Mouse (Mus musculus): ENCODE data around the gene Selenoo. TPM values are rescaled to one million over a fixed set of nuclear protein-coding genes. Genes with fewer than 3 reads are reported as not detected.

The Selenoo gene
- total RNA-seq, 2 experiments from 2014 or later = 21.1 to 21.3 TPM

DNA sequence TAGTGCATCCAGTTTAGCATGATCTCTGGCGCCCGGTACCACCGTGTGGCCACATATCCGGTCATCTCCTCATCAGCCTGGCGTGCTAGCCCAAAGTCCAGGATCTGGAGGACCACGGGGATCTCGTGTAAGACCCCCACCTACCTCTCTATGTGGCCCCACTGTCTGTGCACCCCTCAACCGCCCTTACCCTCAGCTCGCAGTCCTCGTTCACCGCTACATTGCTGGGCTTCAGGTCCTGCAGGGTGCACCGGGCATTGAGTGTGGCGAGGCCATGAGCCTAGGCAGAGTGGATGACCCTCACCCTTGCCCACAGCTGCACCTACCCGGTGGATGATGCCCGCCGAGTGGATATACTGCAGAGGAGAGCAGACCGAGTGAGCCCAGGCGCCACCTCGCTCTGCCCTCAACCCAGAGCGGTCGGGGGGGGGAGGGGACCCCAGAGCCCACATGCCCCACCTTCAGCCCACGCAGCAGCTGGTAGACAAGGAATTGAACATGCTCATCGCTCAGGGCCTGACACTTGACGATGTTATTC is 57.0 kb downstream of the Selenoo start:
- no peak for DNase-seq (ENCODE audit: extremely low spot score in 1 of 2, low spot score in 2 of 2)
- no peak for TF ChIP-seq CTCF (IDR thresholded peaks at IDR 0.05)
- Histone ChIP-seq H3K27ac (peak overlapping the region; percentile 74; the same call in 1 of the 2 replicates), H3K4me3 (peak overlapping the region; percentile 88; the same call in 1 of the 2 replicates)
- intact Hi-C loops (cut with DNase I) = loop anchor here (5.0 kb wide), 1 partner anchor 66 kb away; the partner anchor contains the start of gene Ppp6r2

DNA sequence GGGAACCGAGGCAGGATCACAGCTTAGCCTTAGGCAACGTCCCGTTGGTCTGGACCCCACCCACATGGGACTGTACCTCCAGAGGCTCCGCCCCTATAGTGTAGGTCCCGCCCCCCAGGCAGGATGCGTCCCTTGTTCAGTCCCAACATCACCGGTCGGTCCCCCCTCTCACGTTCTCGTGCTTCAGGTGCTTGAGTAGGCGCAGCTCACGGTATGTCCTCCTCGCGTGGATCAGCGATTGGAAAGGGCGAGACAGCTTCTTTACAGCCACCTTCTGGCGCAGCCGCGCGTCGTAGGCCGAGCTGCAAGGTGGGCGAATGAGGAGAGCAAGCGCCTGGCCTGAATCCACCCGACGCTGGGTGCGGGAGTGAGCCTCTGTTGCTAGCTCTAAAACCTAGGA is 57.7 kb downstream of the Selenoo start:
- intact Hi-C loops (cut with DNase I) = loop anchor here (5.0 kb wide), 1 partner anchor 66 kb away; the partner anchor contains the start of gene Ppp6r2
- Histone ChIP-seq H3K27ac (peak overlapping the region; percentile 74; the same call in 1 of the 2 replicates), H3K4me3 (peak overlapping the region; percentile 88)
- DNase-seq (ENCODE audit: extremely low spot score in 1 of 2, low spot score in 2 of 2) = peak; percentile 67 to 77
- no peak for TF ChIP-seq CTCF (IDR thresholded peaks at IDR 0.05)

DNA sequence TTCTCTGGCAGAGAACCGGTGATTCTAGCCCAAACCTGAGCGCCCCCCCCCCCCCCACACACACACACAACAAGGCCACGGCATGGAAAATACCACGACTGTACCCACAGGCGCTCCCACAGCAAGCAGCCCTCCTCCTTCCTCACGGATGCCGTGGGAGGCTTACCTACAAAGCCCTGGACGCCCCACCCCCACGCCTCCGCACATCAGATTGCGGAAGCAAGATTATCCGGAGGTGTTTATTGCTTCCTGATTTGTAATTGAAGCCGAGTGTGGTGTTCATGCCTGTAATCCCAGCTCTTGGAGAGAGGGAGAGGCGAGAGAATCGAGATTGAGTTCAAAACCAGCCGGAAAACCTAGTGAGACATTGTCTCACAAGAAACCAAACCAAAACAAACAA is 58.1 kb downstream of the Selenoo start:
- Histone ChIP-seq H3K4me3 (peak overlapping the region; percentile 88), H3K27ac (peak overlapping the region; percentile 74)
- peak; percentile 62 to 65 for DNase-seq (ENCODE audit: extremely low spot score in 1 of 2, low spot score in 2 of 2)
- intact Hi-C loops (cut with DNase I) = loop anchor here (1.0 to 5.0 kb wide), 2 partner anchors 49 to 65 kb away; partner anchors contain the start of genes Dennd6b and Ppp6r2
- no peak for TF ChIP-seq CTCF (IDR thresholded peaks at IDR 0.05)

DNA sequence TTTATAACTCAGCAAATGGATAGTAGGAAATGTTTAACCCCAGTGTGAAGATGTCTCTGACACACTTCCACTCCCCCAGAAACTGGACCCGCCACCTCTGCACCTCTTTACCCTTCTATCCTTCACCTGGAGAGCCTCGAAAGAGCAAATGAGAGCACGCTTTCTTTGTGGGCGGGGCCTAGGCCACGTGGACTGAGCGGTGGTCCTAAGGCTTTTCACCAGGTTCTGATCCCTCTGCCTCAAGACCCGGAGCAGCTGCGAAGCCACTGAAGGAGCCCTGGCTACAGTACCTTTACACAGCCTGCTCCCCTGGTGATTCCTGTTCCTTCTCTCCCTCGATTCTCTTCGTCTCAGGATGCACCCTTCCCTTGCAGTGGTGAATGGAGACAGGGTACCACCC is 58.6 kb downstream of the Selenoo start:
- H3K27ac ChIP-seq = peak overlapping the region; percentile 74
- intact Hi-C loops (cut with DNase I) = loop anchor here (1.0 to 5.0 kb wide), 2 partner anchors 49 to 65 kb away; partner anchors contain the start of genes Dennd6b and Ppp6r2

DNA sequence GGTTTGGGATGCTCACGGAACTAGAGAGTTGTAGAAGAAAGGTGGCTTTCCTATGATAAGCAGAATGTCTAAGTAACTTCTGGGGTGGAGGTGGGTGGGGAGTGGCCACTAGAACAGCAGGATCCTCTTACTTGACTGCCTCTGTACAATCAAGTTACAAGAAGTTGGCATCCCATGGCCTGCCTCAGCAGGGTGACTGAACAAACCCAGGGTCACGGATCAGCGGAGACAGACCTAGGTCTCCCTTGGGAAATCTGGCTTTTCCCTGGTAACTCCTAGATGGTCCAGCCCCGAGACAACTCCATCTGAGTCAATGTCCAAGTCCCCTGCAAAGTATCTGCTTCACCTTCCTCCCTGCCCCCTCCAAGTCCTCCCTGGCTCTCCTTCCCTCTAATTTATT is 59.0 kb downstream of the Selenoo start:
- TF ChIP-seq CTCF (IDR thresholded peaks at IDR 0.05) = no peak
- DNase-seq (ENCODE audit: extremely low spot score in 1 of 2, low spot score in 2 of 2) = no peak
- intact Hi-C loops (cut with DNase I) = loop anchor here (1.0 to 5.0 kb wide), 2 partner anchors 48 to 64 kb away; partner anchors contain the start of genes Dennd6b and Ppp6r2
- H3K27ac ChIP-seq = peak overlapping the region; percentile 92
- peak overlapping the region; percentile 88 for H3K4me3 ChIP-seq

More for the DNA sequence above, 58.6 kb downstream of the Selenoo start:
- no peak for TF ChIP-seq CTCF (IDR thresholded peaks at IDR 0.05)
- DNase-seq (ENCODE audit: extremely low spot score in 1 of 2, low spot score in 2 of 2) = no peak
- H3K4me3 ChIP-seq = peak overlapping the region; percentile 88

DNA sequence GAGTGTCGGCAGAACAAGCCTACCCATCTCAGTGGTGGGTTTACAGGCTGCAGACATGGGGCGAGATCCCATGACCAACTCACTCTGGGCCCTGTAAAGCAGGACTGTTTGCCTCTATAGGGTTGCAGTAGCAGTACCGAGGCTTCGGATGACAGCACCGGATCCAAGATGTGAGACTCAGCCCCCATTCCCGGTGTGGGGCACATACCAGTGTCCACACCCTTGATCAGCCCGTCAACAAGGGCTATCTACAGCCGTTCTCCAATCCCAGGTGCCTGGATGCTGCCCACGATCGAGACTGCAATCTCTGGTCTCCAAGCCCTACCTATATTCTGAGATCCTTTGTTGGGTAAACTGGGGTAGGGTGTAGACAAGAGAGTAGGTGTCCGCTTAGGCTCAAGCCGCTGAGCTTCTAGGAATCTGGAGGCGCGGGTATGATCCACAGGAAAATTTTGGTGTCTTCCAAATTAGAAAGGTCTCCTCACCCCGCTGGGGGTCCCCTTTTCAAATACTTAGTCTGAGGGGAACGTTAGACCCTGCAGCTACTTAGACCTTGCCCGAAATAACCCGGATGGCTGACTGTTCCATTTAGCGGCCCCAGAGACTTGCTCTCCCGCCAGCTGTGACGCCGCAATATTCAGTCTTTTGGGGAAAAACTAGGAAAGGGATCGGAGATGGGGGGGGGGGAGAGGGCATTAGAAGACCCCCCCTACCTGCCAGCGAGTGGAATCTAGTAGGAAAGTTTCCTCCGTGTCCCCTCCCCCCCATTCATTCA is 59.8 kb downstream of the Selenoo start:
- no peak for TF ChIP-seq CTCF (IDR thresholded peaks at IDR 0.05)
- intact Hi-C loops (cut with DNase I) = loop anchor here (5.0 kb wide), 1 partner anchor 64 kb away; the partner anchor contains the start of gene Ppp6r2
- Histone ChIP-seq H3K27ac (peak overlapping the region; percentile 92), H3K4me3 (peak overlapping the region; percentile 88)
- peak in 1 of 2 experiments; percentile 33 for DNase-seq (ENCODE audit: extremely low spot score in 1 of 2, low spot score in 2 of 2)

DNA sequence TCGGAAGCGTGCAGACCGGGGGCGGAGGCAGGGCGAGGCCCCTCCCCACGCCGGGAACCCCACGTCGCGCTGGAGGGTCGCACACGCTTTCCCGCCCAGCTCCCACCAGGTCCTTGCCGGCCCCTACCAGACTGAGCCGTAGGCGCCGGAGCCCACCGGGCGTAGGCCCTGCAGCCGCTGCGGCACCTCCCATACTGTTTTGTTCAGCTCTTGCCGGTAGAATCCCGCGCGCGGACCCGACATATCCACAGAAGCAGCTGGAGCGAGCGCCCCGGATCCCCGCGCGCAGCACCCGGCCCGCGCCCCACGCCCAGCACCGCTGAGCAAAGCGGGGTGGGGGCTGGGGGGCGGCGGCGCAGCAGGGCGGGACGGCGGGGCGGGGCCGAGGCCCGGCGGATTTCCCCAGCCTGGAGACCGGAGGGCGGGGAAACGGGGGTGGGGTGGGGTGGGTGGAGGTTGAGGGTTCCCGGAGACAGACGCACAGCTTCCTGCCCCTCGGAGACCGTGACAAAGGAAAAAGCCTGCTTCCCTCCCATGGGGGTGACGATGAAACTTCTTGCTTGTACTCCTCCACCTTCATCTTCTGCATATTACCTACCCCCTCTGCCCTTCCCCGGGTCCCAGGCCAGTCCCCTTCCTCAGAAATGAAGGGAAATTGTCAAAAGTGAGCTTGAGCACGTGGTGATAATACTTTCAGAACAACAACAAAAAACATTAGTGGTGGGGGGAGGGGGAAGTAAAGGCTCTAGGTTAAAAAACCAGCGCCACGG is 60.6 kb downstream of the Selenoo start, which contains the start of gene Mapk11:
Mapk11 (minus strand) TSS at position 358 of the 770 bp plus-strand sequence.
- no peak for TF ChIP-seq CTCF (IDR thresholded peaks at IDR 0.05)
- intact Hi-C loops (cut with DNase I) = loop anchor here (5.0 kb wide), 1 partner anchor 63 kb away; the partner anchor contains the start of gene Ppp6r2
- Histone ChIP-seq H3K4me3 (peak within 1 kb of the TSS; percentile 88), H3K27ac (peak within 1 kb of the TSS; percentile 92)
- peak; percentile 53 to 57 for DNase-seq (ENCODE audit: extremely low spot score in 1 of 2, low spot score in 2 of 2)

Other genes starting within 250 kb of the Selenoo start
- gene Pim3, start 226.9 kb upstream of the Selenoo start, total RNA-seq (2021) = 10 to 100 TPM; 46.8 to 50.0 TPM
- gene Ttll8, start 134.7 kb upstream of the Selenoo start, total RNA-seq (2021) = 1 to 10 TPM; 1.2 to 2.4 TPM
- 100 to 1,000 TPM; 107 TPM for gene Mlc1, start 110.1 kb upstream of the Selenoo start, total RNA-seq (2021)
- gene Mov10l1, start 106.2 kb upstream of the Selenoo start, total RNA-seq (2021) = not detected
- 100 to 1,000 TPM in 1 of 2 experiments, 10 to 100 TPM in 1; 99.1 to 121 TPM for gene Panx2, start 29.4 kb upstream of the Selenoo start, total RNA-seq (2021)
- gene Trabd, start 14.0 kb upstream of the Selenoo start, total RNA-seq (2021) = 10 to 100 TPM; 17.5 to 20.5 TPM
- 10 to 100 TPM; 34.7 to 35.3 TPM for gene Tubgcp6, start 34.0 kb downstream of the Selenoo start, total RNA-seq (2021)
- gene Hdac10, start 39.6 kb downstream of the Selenoo start, total RNA-seq (2021) = 10 to 100 TPM; 16.8 to 17.3 TPM
- 1 to 10 TPM; 8.3 to 9.3 TPM for gene Mapk12, start 51.6 kb downstream of the Selenoo start, total RNA-seq (2021)
- 10 to 100 TPM; 61.8 to 63.5 TPM for gene Mapk11, start 60.5 kb downstream of the Selenoo start, total RNA-seq (2021)
- 10 to 100 TPM; 49.4 to 53.3 TPM for gene Plxnb2, start 91.7 kb downstream of the Selenoo start, total RNA-seq (2021)
- 10 to 100 TPM; 52.2 to 53.9 TPM for gene Dennd6b, start 107.4 kb downstream of the Selenoo start, total RNA-seq (2021)
- 100 to 1,000 TPM; 161 to 171 TPM for gene Ppp6r2, start 122.5 kb downstream of the Selenoo start, total RNA-seq (2021)
- gene Sbf1, start 226.2 kb downstream of the Selenoo start, total RNA-seq (2021) = 100 to 1,000 TPM; 244 to 245 TPM
- not detected for gene Adm2, start 233.6 kb downstream of the Selenoo start, total RNA-seq (2021)
- not detected for gene Miox, start 245.3 kb downstream of the Selenoo start, total RNA-seq (2021)

Data from left cerebral cortex, adult 2 months (tissue).